Mouse (Mus musculus): ENCODE measurements at regions not wholly inside any gene's neighbourhood (a gene's known extent, or its start where the extent isn't known, plus 50 kb on each side); places are given as distances from the start of the nearest gene placed in this dataset.

- TF ChIP-seq CTCF (IDR thresholded peaks at IDR 0.05; ENCODE audit: low read depth), result no peak
- TF ChIP-seq EP300 (IDR thresholded peaks at IDR 0.05; ENCODE audit: low read depth), result no peak
Observed at GRCm38 (mm10) chr14:68934611-68935302, 359.3 kb downstream of the Synb start.
